Mouse (Mus musculus) embryonic facial prominence, embryonic 15.5 days (tissue): Measurements from ENCODE around the gene Clmp. TPM values are rescaled to one million over a fixed set of nuclear protein-coding genes. Genes with fewer than 3 reads are reported as not detected.
A peak's percentile ranks its signal among the peaks of the same experiment; 100 is the strongest.

Experiments used
- ATAC-seq: fragments of 200-750 bp; cut with Nextera tagmentation; 2 replicates; pipeline ENCODE4 v1.8.0; 2017; ENCODE audit warnings: low read depth, moderate TSS enrichment; ENCODE audit not compliant: insufficient number of reproducible peaks, low FRiP score, low TSS enrichment
- H3K27ac ChIP-seq: fragments of 300-500 bp; sonication (generic); replicated peaks from 2 replicates; pipeline ENCODE4 v1.5.1; 2015; ENCODE audit warnings: mild to moderate bottlenecking, inconsistent platforms
- H3K27me3 ChIP-seq: fragments of 300-500 bp; sonication (generic); 2 replicates; pipeline ENCODE4 v1.6.1; 2015; ENCODE audit warnings: inconsistent platforms
- H3K36me3 ChIP-seq: fragments of 300-500 bp; sonication (generic); 2 replicates; pipeline ENCODE4 v1.6.1; 2015; ENCODE audit warnings: mild to moderate bottlenecking, inconsistent platforms
- H3K4me1 ChIP-seq: fragments of 300-500 bp; sonication (generic); 2 replicates; pipeline ENCODE4 v1.6.1; 2015; ENCODE audit warnings: inconsistent platforms
- H3K4me2 ChIP-seq: fragments of 300-500 bp; sonication (generic); replicated peaks from 2 replicates; pipeline ENCODE4 v1.6.1; 2015; ENCODE audit warnings: mild to moderate bottlenecking, inconsistent platforms
- H3K4me3 ChIP-seq: fragments of 300-500 bp; sonication (generic); replicated peaks from 2 replicates; pipeline ENCODE4 v1.5.1; 2015; ENCODE audit warnings: mild to moderate bottlenecking, inconsistent platforms
- H3K9ac ChIP-seq: fragments of 300-500 bp; sonication (generic); 2 replicates; pipeline ENCODE4 v1.6.1; 2015; ENCODE audit warnings: inconsistent platforms
- H3K9me3 ChIP-seq: fragments of 300-500 bp; sonication (generic); replicated peaks from 2 replicates; pipeline ENCODE4 v1.6.1; 2016; ENCODE audit warnings: inconsistent platforms
- WGBS: fragments of 180-500 bp; shearing (Covaris S2); methylation state at CpG from one replicate; pipeline ENCODE4 v1.1.7; 2015; 5-methylcytosine and 5-hydroxymethylcytosine counted together
- polyA plus RNA-seq: library from polyadenylated mRNA; unstranded; fragments of >200 nt; fragmentation: Nextera tagmentation; extraction: Ambion mirVana; gene quantifications from 2 replicates; pipeline ENCODE4 v1.2.1, GENCODE M21; 2015

Clmp gene
- polyA plus RNA-seq, 1 experiment from 2014 or later = 41.4 TPM

DNA sequence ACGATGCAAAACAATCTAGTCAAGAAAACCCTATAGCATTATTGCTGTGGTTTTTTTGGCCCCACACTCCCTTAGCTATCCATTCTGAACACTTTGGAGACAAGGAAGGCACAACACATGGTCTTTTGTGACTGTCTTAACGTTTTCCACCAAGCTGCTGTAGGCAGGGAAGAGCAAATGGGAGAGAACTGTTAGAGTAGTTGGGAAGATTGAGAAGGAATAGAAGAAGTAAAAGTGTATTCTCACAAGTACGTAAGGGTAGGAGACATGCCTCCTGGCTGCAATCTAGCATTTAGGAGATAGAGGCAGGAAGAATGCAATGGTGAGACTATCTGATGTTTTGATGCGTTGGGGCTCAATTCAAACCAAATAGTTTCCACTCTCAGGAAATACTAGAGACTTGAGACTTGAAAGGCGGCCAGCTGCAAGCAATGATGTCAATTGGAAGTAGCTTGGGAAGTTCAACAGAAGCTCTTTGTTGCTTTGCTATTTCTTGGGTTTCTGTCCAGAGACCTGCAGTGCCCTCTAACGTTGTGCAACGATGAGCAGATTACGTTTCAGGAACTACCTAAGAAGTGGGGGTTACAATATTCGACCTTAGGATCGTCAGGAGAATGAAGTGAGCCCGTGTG lies 121.6 kb downstream of the Clmp start:
- peaks cover 35% of the 10 kb centered on the region for H3K36me3 ChIP-seq
- H3K9ac ChIP-seq = no peak overlapping the region
- 9% methylated on average over 11 of the region's 11 CpGs for WGBS
- no peak for ATAC-seq
- no peaks in the 10 kb centered on the region for H3K9me3 ChIP-seq
- H3K27ac ChIP-seq = peak overlapping the region; percentile 71
- peaks cover 51% of the 10 kb centered on the region for H3K4me1 ChIP-seq
- no peak overlapping the region for H3K4me3 ChIP-seq
- H3K4me2 ChIP-seq = no peak overlapping the region
- no peaks in the 10 kb centered on the region for H3K27me3 ChIP-seq

- peaks cover 51% of the 10 kb centered on the region for H3K4me1 ChIP-seq
- 21% methylated on average over 16 of the region's 16 CpGs for WGBS
- no peaks in the 10 kb centered on the region for H3K9me3 ChIP-seq
- H3K4me2 ChIP-seq = no peak overlapping the region
- H3K27ac ChIP-seq = peak overlapping the region; percentile 71
- peaks cover 33% of the 10 kb centered on the region for H3K36me3 ChIP-seq
- no peak overlapping the region for H3K9ac ChIP-seq
- H3K27me3 ChIP-seq = no peaks in the 10 kb centered on the region
- no peak for ATAC-seq
- H3K4me3 ChIP-seq = no peak overlapping the region
These were observed 122.5 kb downstream of the Clmp start for GRCm38 (mm10) chr9:40808061-40808906.

DNA sequence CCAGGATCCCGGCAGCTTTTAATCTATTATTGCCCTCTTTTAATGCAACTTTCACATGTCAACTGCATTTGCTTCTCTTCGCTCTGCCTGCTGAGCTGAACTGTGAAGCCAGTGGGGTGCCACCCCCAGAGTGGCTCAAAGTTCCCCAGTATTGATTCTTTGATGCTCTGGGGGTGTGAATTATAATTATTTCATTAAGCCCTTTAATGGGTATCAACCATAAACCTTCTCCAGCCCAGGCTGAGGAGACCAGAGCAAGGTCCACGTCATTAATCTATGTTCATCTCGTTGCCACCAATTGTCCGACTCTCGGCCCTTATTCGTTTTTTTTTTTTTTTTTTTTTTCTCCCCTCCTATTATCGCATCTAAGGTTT lies 123.1 kb downstream of the Clmp start:
- H3K27ac ChIP-seq = peak overlapping the region; percentile 71
- no peak overlapping the region for H3K4me2 ChIP-seq
- no peak overlapping the region for H3K4me3 ChIP-seq
- 75% methylated on average over 8 of the region's 8 CpGs for WGBS
- peaks cover 45% of the 10 kb centered on the region for H3K4me1 ChIP-seq
- no peaks in the 10 kb centered on the region for H3K27me3 ChIP-seq
- no peak overlapping the region for H3K9ac ChIP-seq
- H3K9me3 ChIP-seq = no peaks in the 10 kb centered on the region
- H3K36me3 ChIP-seq = peaks cover 27% of the 10 kb centered on the region
- no peak for ATAC-seq

- no peak overlapping the region for H3K9ac ChIP-seq
- peaks cover 22% of the 10 kb centered on the region for H3K4me1 ChIP-seq
- no peak for ATAC-seq
- H3K4me3 ChIP-seq = no peak overlapping the region
- H3K27ac ChIP-seq = no peak overlapping the region
- no peaks in the 10 kb centered on the region for H3K9me3 ChIP-seq
- WGBS = 56% methylated on average over 2 of the region's 2 CpGs
- no peak overlapping the region for H3K4me2 ChIP-seq
- H3K36me3 ChIP-seq = peaks cover under 1% of the 10 kb centered on the region; the same call in 1 of the 2 replicates
- no peaks in the 10 kb centered on the region for H3K27me3 ChIP-seq
These were observed 126.1 kb downstream of the Clmp start for GRCm38 (mm10) chr9:40811860-40812259.

DNA sequence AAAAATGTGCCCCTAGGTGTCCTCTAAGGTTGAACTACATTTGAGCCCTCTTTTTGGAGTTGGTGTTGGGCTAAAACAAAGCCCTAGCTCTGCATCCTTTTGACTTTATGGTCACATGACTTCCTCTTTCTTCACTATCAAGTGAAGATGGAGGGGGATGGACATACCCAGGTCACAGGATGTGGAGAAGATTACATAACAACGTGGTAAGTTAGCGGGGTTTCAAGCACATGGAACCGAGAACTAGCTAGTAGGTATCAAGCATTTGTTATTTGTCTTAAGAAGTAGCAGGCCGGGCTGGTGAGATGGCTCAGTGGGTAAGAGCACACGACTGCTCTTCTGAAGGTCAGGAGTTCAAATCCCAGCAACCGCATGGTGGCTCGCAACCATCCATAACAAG lies 128.3 kb downstream of the Clmp start:
- Histone ChIP-seq H3K9ac (no peak overlapping the region), H3K4me1 (peaks cover 4% of the 10 kb centered on the region; the same call in 1 of the 2 replicates), H3K27me3 (no peaks in the 10 kb centered on the region), H3K36me3 (no peaks in the 10 kb centered on the region), H3K9me3 (no peaks in the 10 kb centered on the region), H3K4me2 (no peak overlapping the region), H3K4me3 (no peak overlapping the region), H3K27ac (no peak overlapping the region)
- 86% methylated on average over 7 of the region's 7 CpGs for WGBS
- ATAC-seq = no peak

GRCm38 (mm10) chr9:40817325-40818028 lies 131.7 kb downstream of the Clmp start:
- no peak for ATAC-seq
- H3K9ac ChIP-seq = no peak overlapping the region
- no peaks in the 10 kb centered on the region for H3K9me3 ChIP-seq
- 82% methylated on average over 5 of the region's 5 CpGs for WGBS
- H3K27me3 ChIP-seq = no peaks in the 10 kb centered on the region
- H3K4me2 ChIP-seq = no peak overlapping the region
- H3K4me3 ChIP-seq = no peak overlapping the region
- H3K4me1 ChIP-seq = 0 out of 2 replicates have a peak, but pooled peaks cover 5% of the 10 kb centered on the region
- H3K36me3 ChIP-seq = no peaks in the 10 kb centered on the region
- H3K27ac ChIP-seq = no peak overlapping the region

- H3K9ac ChIP-seq = no peak overlapping the region
- ATAC-seq = no peak
- H3K4me3 ChIP-seq = no peak overlapping the region
- WGBS = 39% methylated on average over 6 of the region's 6 CpGs
- H3K9me3 ChIP-seq = no peaks in the 10 kb centered on the region
- H3K4me2 ChIP-seq = no peak overlapping the region
- H3K36me3 ChIP-seq = no peaks in the 10 kb centered on the region
- no peaks in the 10 kb centered on the region for H3K27me3 ChIP-seq
- H3K27ac ChIP-seq = no peak overlapping the region
- H3K4me1 ChIP-seq = 0 out of 2 replicates have a peak, but pooled peaks cover 5% of the 10 kb centered on the region
These were observed 139.8 kb downstream of the Clmp start for GRCm38 (mm10) chr9:40825601-40826000.

GRCm38 (mm10) chr9:40827366-40827765 lies 141.6 kb downstream of the Clmp start:
- no peak overlapping the region for H3K4me3 ChIP-seq
- no peaks in the 10 kb centered on the region for H3K4me1 ChIP-seq
- no peak overlapping the region for H3K9ac ChIP-seq
- H3K27ac ChIP-seq = no peak overlapping the region
- no peak overlapping the region for H3K4me2 ChIP-seq
- H3K9me3 ChIP-seq = no peaks in the 10 kb centered on the region
- WGBS = 57% methylated on average over 4 of the region's 4 CpGs
- ATAC-seq = no peak
- H3K36me3 ChIP-seq = no peaks in the 10 kb centered on the region
- no peaks in the 10 kb centered on the region for H3K27me3 ChIP-seq

- no peak overlapping the region for H3K4me2 ChIP-seq
- no peaks in the 10 kb centered on the region for H3K4me1 ChIP-seq
- no peaks in the 10 kb centered on the region for H3K36me3 ChIP-seq
- ATAC-seq = no peak
- no peaks in the 10 kb centered on the region for H3K27me3 ChIP-seq
- H3K4me3 ChIP-seq = no peak overlapping the region
- H3K9me3 ChIP-seq = no peaks in the 10 kb centered on the region
- no peak overlapping the region for H3K9ac ChIP-seq
- 2% methylated on average over 12 of the region's 12 CpGs for WGBS
- H3K27ac ChIP-seq = no peak overlapping the region
These were observed 148.8 kb downstream of the Clmp start for GRCm38 (mm10) chr9:40834569-40834968.
